Mouse (Mus musculus) stomach, postnatal 0 days (tissue): ENCODE measurements around the gene Tmem44.
"Not testable (repeated sequence)": the region's sequence is repeated elsewhere in the genome, so short reads cannot be mapped to it uniquely, and the experiment has no call there.

ENCODE experiments used
- CTCF ChIP-seq: IDR thresholded peaks from 2 replicates; pipeline ENCODE4 v1.5.1; 2016; ENCODE audit warnings: antibody characterized with exemption, low read depth, mild to moderate bottlenecking, moderate library complexity
- EP300 ChIP-seq: optimal IDR thresholded peaks from 2 replicates; pipeline ENCODE3; 2016; ENCODE audit warnings: antibody characterized with exemption

DNA sequence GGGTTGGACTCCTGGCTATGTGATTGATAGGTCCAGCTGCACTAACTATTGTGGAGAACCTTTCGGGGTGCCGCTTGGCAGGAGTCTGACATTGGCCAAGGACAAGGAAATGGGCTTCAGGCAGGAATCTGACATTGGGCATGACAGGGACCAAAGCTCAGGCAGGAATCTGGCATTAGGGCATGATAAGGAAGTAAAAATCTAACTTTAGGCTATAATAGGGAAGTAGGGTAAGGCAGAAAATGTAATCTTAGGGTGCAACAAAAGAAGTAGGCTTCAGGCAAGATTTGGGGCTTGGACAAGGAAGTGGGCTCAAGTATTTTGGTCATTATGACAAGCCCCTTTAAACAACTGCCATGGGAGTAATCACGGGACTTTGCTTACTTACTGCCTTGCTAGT is 85.9 kb downstream of the Tmem44 start:
- not testable (repeated sequence) for TF ChIP-seq CTCF, EP300
